Mouse (Mus musculus) T-cell, adult 2 months (primary cell): ENCODE measurements around the gene Extl1.

Experiments
- DNase-seq: peaks from one replicate; pipeline ENCODE4 v3.0.0; 2022; ENCODE audit warnings: low spot score

Gene Extl1

DNA sequence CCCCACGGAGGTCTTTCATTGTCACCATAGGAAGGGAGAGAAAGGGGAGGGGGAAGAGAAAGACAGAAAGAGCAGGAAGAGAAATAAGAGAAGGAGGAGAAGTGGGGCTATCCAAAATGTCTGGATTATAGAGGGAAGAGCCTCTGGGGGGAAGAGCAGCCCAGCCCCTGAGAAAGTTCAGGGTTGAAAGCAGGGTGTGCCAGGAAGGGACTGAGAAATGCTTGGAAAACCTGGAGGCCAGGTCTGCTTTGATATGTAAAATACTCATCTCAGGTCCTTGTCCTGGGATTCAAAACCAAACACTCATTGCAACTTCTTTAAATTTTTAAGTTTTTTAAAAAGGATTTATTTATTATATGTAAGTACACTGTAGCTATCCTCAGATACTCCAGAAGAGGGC lies 8.0 kb upstream of the Extl1 start:
- no peak for DNase-seq

DNA sequence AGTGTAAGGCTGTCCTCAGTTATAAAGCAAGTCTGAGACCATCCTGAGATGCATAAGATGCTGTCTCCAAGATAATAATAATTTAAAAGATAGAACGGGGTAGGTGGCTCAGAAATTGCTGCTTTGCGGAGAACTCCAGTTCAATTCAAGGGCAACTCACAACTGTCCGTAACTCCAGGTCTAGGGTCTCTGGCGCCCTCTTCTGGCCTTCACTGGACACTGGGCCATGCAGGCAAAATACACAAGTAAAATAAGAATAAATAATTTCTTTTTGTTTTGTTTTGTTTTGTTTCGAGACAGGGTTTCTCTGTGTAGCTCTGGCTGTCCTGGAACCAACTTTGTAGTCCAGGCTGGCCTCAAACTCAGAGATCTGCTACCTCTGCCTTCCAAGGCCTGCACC lies 4.7 kb upstream of the Extl1 start:
- peak; percentile 70 for DNase-seq

DNA sequence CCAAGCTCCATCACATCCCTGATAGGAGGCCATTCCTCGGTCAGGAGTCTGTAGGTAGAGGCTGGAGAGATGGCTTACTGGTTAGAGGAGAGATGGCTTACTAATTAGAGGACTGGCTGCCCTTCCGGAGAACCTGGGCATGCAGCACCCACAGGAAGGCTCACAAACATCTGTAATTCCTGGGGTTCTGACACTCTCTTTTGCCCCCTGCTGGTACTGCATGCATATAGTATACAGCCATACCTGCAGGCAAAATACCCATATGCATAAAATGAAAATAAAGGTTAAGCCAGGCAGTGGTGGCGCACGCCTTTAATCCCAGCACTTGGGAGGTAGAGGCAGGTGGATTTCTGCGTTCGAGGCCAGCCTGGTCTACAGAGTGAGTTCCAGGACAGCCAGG lies 3.6 kb upstream of the Extl1 start:
- DNase-seq = peak; percentile 44

DNA sequence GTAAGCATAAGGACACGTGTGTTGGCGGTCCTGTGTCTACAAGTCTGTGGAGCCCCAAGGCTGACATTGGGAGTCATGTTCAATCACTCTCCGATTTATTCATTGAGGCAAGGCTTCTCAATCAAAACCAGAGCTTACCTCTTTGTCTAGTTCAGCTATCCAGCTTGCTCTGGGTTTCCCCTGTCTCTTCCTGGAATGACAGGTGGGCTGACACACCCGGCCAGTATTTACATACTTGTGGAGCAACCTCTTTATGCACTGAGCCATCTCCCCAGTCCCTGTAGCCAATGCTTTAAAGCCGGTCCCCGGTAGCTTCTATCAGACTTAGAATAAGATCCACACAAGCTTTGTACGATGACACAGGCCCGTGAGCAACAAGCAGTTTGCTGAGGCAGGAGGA lies 4.1 kb downstream of the Extl1 start:
- no peak for DNase-seq

DNA sequence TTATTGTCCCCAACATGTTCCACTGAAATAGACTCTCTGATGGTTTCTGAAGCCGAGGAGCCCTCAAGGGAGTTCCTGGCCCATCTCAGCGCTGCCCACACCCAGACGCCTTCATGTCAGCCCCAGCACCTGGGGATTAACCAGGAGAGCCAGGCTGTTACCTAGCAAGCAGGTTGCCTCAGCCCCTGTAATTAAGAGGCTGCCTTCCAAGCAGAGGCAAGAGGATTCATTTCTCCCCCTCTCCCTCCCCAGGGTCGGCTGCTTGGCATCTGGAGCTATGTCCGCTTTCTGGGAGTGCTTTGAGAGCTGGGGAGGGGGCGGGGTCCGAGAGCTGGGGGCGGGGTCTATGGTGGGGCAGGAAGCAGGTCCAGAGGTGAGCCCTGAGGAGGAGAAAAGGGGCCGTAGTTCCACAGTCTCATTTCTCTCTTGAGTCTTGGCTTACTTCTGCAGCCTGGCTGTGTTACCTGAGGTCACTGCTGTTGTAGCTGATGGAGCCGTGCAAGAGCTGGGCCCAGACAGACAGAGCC lies 5.5 kb downstream of the Extl1 start:
- no peak for DNase-seq

DNA sequence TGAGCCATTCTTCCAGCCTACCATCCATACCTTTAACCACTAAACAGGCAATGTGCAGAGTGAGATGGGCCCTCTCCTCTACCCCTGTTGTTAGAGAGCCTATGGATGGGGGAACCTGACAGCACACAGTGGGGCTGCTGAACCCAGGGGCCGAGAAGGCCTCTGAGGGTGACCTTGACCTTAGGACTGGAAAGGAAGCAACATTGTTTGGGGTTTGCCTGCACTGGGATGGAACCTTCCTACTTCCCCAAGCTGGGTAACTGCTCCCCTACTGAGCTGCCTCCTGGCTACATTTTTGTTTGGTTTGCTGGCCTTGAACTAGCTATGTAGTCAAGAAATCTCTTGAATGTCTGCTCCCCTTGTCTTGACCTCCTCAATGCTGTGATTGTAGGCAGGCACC lies 9.3 kb downstream of the Extl1 start:
- DNase-seq = no peak

DNA sequence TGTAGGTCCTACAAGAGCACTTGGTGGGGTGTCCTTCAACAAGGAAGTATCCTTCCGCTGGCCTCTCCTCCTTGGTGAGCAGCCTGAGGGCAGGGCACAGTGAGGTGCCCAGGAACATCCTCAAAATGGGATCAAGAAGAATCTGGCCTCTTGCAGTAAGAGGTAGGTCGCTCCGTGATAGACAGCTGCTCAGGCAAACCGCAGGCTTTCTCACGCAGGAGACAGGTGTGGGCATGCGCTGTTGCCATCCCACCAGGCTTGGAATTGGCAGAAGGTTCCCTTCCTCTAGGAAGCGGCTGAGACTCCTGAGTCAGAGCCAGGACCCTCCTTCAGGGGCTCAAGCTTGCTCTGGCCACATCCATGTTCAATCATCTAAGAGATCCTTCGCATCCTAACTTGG lies 10.4 kb downstream of the Extl1 start:
- DNase-seq = no peak

DNA sequence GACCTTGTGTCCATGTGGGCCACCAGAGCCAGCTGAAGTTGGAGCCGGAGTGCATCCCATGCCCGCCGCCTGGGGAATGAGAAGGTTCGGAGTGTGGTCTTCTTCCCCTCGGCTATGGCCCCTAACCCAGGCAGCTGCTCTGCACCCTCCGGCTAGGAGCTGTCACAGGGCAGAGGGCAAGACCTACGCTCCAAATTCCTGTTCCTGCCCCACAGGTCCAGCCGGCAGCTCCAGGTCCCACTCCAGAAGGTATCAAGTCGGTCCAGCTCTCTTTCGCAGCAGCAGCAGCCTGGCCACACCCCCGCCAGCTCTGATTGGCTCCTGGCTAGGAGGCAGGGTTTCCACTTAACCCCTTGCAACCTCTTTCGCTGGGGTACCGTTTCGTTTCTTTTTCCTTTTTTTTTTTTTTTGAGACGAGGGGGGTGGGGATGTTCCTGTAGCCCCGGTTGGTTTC lies 11.3 kb downstream of the Extl1 start:
- peak; percentile 61 for DNase-seq

DNA sequence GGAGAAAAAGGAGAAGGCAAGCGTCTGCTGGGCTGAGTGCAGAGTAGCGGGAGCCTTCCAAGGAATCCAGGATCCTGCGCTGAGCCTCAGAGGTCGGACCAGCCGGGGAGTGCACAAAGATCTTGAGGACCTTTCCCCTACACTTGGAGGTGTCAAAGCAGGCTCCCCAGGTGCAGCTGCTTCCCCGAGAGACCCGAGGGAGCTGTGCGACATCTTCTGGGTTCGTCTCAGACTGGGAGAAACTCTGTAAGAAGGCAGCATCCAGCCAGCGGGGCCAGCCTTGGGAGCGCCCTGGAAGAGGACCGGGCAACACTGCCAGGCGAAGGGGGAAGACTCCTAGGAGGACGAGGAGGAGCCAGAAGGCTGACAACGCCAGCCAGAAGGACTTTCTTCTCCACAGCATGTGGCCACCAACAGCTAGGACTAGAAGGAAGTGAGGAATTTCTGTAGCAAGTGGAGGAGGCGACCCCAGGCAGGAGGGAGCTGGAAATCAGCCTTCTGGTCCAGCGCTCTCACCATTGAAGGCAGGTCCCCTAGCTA lies 12.3 kb downstream of the Extl1 start:
- DNase-seq = no peak

DNA sequence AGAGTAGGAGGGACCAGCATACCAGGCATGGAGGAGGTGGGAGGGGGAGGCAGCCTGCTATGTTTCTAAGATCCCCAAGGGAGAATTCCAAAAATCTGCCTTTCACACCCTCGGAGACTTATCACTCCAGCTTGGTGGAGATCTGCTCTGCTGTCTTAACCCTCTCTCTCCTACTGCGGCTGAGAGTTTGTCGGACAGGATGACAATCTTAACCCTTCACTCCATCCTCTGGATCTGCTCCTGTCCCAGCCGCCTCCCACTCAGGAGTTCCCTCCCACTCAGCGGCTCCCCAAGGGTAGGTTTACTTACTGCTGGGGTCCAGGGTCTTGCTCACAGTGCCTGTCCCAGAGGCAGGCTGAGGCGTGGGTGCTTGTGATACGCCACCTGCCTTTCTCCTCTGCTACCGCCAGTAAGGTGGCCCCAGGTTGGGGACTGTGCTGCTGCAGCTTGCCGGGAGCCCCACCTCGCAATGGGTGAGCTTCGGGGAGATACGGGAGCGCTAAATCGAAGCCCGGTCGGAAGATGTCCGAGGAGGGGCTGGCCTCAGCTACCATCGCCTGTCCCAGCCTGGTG lies 12.9 kb downstream of the Extl1 start:
- no peak for DNase-seq

DNA sequence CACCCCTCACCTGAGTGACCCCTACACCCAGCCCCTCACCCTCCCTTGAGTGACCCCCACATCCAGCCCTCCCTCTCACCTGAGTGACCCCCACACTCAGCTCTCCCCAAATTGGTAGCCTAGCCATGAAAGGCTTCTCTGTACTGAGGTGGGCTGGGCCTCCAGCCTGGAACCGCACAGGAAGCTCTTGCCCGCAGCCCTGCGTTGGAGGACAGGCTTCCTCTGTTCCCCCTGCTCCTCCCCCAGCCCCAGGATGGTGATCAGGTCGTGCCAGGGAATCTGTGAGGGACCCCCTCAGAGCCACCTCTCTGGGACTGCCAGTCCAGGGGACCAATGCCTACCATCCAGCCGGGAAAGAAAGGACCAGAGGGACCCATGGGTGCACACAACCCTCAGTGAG lies 18.4 kb downstream of the Extl1 start:
- peak; percentile 33 for DNase-seq

DNA sequence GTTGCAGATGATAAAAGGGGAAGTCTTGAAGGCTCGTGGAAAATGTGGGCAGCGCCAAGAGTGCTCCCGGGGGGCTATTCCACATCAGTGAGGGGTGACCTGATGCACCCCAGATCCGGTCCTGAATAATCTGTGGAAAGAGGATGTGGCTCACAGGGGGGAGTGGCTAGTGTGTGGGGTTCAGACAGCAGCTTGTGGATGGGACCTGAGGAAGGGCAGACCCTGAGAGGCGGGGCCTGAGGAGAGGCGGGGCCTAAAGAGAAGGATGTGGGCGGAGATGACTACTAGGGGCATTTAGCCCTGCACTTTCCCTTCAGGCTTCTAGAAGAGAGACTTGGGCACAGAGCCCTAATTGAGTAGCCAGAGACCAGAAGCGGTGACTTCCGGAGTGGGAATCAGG lies 21.1 kb downstream of the Extl1 start:
- DNase-seq = peak; percentile 72

DNA sequence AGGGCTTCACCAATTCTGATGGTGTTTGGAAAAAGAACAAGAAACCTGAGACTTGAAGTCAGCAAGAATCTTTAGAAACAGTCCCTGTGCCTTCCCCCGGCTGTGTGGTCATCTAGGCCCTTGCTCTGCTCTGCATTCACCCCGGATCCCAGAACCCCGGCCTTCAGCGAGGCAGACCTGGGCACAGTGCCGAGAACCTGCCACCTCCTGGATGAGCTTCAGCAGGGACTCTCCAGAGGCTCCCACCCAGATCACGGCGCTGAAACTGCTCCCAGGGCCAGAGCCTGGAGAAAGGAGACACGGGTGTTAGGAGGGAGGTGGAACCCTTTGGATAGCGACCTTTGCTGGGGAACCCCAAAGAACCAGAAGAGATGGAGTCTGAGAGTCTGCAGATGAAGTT lies 21.5 kb downstream of the Extl1 start:
- no peak for DNase-seq

DNA sequence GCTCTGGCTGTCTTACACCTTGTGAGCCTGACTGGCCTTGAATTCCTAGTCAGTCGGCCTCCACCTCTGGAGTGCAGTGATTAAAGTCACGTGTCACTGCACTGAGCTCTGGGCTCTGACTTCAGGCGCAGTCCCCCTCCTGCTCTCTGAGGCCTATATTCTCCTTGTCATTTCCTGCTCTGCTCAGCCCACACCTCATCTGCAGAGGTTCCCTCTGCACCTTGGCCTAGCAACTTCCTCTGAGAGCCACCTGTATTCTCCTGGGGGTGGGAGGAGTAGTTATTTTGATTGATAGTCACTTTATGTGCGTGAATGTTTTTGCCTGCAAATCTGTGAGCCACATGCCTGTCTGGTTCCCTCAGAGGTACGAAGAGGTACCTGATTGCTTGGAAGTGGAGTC lies 22.4 kb downstream of the Extl1 start:
- DNase-seq = peak; percentile 65

DNA sequence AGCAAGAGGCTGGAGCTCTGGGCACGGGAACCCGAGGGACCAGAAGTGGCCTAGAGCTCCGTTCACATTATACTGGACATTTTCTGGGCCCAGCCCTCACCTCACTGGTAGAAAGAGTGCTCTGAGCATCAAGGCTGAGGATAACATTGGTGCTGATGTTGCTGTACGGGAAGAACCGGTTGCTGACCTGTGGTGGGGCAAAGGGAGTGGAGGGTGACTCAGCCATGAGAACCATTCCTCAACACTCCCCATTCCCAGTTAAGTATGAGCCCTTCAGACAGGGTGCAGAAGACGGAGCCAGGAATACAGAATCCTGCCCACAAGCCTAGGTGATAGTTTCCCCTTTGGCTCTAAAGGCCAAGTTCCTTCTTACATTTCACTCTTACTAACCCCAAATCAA lies 24.0 kb downstream of the Extl1 start:
- no peak for DNase-seq

DNA sequence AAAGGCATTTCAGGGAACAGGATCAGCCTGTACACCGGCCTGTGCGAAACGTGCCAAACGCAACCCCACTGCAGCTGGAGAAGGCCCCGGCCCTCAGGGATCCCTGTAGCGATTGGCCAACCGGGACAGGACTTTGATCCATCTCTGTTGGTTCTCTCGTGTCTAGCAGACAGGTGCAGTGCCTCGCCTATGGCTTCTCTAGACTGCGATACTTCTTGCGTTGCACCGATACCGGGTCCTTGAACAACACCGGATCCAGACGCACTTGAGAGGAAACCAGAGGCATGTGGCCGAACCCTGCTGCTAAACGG lies 26.2 kb downstream of the Extl1 start:
- DNase-seq = no peak

DNA sequence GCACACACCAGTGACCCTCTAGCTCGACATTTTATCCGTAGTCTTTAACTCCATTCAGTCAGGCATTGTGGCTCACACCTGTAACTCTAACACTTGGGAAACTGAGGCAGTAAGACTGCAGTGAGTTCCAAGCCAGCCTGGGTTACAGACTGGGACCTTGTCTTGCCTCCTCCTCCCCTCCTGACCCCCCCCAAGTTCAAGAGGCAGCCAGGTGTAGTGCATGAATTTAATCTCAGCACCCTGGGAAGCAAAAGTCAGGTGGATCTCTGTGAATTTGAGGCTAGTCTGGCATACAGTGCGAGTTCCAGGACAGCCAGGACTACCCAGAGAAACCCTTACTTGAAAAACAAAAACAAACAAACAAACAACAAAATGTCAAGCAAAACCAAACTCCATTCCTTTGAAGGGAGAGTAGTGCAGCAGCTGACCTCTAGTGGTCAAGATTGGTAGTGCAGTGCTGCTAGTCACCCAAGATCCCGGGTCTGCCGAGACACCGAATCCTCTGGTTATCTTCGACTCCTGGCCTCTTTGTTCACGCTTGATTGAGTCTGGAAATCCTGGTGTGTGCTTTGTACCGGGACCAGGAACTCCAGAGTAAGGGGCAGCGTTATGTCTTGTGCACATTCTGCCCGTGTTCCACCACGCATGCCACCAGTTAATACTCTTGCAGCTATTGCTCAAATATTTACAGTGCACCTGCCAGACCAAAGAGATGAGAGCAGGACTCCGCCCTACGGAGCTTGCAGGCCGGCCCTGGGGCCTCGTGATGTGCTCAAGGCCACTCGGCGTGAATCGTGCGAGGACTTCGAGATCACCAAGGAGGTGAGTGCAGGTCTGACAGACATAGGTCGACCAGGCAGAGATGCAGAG lies 26.8 kb downstream of the Extl1 start:
- peak; percentile 47 for DNase-seq

DNA sequence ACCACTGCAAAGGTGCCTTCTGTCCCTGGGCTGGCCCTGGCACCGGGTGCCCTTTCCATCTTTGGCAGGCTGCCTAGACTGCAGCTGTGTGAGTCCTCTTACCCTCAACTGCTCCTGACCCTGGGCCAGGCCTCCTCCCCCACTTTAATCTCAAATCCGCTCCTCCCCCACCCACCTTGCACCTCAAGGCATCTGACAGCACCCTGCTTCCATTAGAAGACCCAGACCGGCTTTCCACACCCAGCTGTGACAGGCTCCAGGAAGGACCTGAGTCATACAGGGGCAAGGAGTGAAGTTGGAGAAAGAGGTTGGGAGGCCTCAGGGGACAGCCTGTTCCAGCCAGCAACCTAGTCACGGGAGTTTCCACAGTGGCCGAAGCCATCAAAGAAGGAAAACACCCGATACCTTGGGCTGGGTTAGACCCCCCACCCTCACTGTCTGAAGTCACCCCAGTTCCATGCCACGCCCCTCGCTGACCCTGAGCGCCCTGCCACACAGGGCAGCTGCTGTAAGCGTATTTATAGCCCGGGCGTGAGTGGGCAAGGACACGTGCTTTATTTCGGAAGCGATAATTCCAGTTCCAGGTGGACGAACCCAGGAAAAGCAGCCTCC lies 27.7 kb downstream of the Extl1 start:
- no peak for DNase-seq

DNA sequence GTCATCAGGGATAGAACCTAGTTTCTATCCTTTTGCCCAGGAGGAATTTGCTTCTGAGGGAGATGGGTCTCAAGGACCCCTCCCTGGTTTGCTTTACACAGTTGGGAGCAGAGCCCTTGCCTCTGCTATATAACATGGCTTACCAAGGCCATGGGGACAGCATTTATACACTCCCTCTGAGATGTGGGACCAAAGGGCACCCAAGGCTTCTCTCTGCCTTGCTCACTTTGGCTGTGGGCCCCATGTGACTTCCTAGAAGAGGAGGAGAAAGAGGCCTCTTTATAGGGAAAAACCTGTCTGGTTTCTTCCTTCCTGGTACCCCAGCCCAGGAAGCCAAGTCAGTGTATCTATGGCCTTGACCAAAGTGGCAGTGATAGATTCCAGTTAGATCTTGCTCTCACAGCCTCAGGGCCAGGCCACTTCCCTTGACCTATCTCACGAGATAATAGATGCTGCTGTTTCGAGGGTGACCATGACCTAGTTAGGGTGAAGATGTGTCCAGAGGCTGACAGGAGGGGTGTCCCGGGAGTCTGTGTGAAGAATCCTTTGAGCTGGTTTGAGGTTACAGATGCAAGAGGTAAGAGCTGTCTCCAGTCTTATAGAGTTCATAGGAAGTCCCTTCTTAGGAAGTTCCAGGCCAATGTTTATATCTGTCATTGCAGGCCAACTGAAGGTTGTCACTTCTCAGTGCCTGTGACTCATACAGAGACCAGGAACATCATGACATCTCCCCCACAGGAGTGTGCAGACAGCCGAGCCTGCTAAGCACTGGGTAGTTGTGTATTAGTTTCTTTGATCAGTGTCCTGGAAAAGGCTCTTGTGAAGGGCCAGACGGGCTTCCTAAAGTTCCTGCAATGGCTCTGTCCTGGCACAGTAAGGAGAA lies 29.9 kb downstream of the Extl1 start:
- DNase-seq = no peak

DNA sequence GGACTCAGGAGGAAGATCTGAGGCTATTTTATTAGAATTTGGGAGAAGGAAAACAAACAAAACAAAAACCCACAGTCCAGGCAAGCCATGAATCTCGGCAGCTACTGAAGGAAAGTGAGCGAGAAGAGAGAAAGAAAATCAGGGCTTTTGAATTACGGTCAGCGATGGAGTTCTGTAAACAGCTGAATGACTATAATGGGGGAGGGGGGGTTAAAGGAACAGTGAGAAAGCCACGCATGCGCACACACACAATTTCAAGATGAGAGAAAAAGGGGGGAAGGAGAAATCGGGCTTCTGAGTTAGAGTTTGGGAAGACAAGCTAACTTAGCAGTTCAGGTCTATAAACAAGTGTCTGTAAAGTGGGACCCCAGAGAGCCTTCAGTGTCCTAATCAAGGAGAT lies 30.7 kb downstream of the Extl1 start:
- DNase-seq = no peak

DNA sequence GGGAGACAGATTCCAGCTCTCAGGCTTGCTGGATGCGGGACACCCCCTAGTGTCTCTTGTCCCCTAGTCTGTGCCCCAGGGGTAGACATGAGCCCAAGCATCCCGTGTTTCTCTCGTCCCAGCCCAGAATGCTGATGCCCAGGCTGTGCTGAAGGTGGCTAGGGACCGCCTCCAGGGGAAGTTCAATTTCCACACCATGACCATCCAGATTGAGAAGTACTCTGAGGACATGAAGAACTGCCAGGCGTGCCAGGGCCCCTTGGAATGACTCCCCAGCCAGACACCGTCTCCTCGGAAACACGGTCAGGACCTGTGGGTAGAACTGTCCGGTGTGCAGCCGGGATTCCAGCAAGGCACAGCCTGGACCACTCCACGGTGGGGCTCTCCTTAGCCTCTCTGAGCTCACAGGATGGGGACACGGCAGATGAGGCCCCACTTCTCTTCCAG lies 31.4 kb downstream of the Extl1 start:
- DNase-seq = no peak
